Mouse (Mus musculus) lung, postnatal 0 days (tissue): ENCODE measurements around the gene Ass1.

Experiments used
- CTCF ChIP-seq: IDR thresholded peaks from 2 replicates; pipeline ENCODE4 v1.5.1; 2016; ENCODE audit warnings: antibody characterized with exemption, mild to moderate bottlenecking
- EP300 ChIP-seq: IDR thresholded peaks from 2 replicates; pipeline ENCODE4 v1.6.1; 2016; ENCODE audit warnings: antibody characterized with exemption, mild to moderate bottlenecking, control low read depth

DNA sequence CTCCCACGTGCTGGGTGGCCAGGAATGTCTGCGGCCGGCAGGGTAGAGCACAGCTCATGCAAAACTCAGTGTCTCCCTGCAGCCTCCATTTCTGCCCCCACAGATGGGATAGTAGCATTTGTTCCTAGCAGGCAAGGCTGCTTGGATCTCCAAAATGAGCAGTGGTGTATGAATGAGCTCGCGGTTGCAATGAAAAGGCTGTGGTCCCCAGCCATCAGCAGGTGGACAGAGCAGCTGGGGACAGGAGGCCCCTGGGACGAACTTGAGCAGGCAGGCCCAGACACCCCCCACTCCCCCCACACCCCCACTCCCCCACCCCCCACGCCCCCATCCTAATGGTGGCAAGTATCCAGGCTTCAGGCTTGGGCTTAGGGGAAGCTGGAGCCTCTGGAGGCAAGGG lies 27.1 kb downstream of the Ass1 start:
- TF ChIP-seq CTCF (no peak), EP300 (no peak)
